ENCODE assay signal across 19 mouse cellular contexts in the genomic region with DNA sequence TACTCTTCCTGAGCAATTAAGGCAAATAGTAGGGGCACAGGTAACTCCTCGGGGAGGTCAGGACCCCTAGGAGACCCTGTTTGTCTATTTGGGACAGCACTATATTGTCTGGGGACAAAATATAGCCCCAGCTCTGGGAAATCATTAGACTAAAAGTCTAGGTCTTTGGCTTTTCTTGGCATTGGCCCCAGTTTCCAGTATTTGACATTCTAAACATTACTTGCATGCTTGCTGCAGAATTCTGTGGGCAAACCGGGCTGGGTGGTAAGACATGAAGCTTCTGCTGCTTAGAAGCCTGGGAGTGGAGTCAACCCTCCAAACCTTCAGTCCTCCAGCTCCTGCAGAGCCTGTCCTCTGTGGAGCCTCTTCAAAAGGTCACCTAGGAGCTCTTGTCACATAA.
DNase-seq lines count a peak whose midpoint lies in the region; ATAC-seq and TF ChIP-seq lines count a peak whose summit lies in the region.
"Had no signal": no experiment of that assay in that cellular context is flagged by ENCODE, and none has a peak within 500 bp of the region (broad histone marks: within the 10 kb centered on the region; RNA-seq: fewer than 3 reads in every experiment).

No protein-coding gene starts in this region.

- H3K9ac ChIP-seq in lung, postnatal 0 days (replicated peaks; ENCODE audit: low read depth), result no peak overlapping the region
- H3K9ac ChIP-seq: embryonic facial prominence, embryonic 13.5 days; forebrain, embryonic 12.5 days; midbrain, embryonic 12.5 days; neural tube, embryonic 13.5 days had no signal

- no peaks in the 10 kb centered on the region for H3K27me3 ChIP-seq in lung, postnatal 0 days (replicated peaks; ENCODE audit: insufficient read depth, low read length)
- H3K27me3 ChIP-seq: embryonic facial prominence, embryonic 13.5 days; forebrain, embryonic 12.5 days; midbrain, embryonic 12.5 days; neural tube, embryonic 13.5 days had no signal

- peaks cover 2% of the 10 kb centered on the region; the same call in 1 of the 2 replicates for H3K4me1 ChIP-seq in lung, postnatal 0 days (ENCODE audit: insufficient read depth, low read depth, low read length)
- H3K4me1 ChIP-seq: forebrain, embryonic 12.5 days; midbrain, embryonic 12.5 days had no signal

- 38% methylated on average over 2 of the region's 2 CpGs for WGBS in lung, postnatal 0 days

- peak; percentile 64 for TF ChIP-seq EP300 in lung, postnatal 0 days (IDR thresholded peaks at IDR 0.05)

- no peak for TF ChIP-seq CTCF in lung, postnatal 0 days (IDR thresholded peaks at IDR 0.05)

- H3K4me3 ChIP-seq in lung, postnatal 0 days (ENCODE audit: low read depth, low read length), result no peak overlapping the region
- H3K4me3 ChIP-seq: embryonic facial prominence, embryonic 13.5 days; forebrain, embryonic 12.5 days; midbrain, embryonic 12.5 days; neural tube, embryonic 13.5 days had no signal

- DNase-seq in heart, postnatal 4 days, result peak; percentile 39
- no peak for DNase-seq in heart, adult 9 months (ENCODE audit: low spot score in 2 of 2)
- DNase-seq in 3T3-L1 (ENCODE audit: low read depth, low spot score) (peak; percentile 12), NIH3T3 (ENCODE audit: low read depth) (peak; percentile 9)
- peak; percentile 46 for DNase-seq in lung, postnatal 0 days (ENCODE audit: low spot score)
- DNase-seq in spleen, postnatal 36 days (ENCODE audit: low spot score in 2 of 2), result no peak
- no peak for DNase-seq in layer of hippocampus, adult 9-11 months
- DNase-seq: cerebellum, adult 9-10 months; gastrocnemius, postnatal 25 days; heart, postnatal 36 days; layer of hippocampus, postnatal 36 days; thymus, postnatal 14 days had no signal

- no peaks in the 10 kb centered on the region for H3K9me3 ChIP-seq in lung, postnatal 0 days (ENCODE audit: low read length)
- H3K9me3 ChIP-seq: embryonic facial prominence, embryonic 13.5 days; forebrain, embryonic 12.5 days; midbrain, embryonic 12.5 days; neural tube, embryonic 13.5 days had no signal

- H3K36me3 ChIP-seq in lung, postnatal 0 days (ENCODE audit: insufficient read depth, low read length), result no peaks in the 10 kb centered on the region
- H3K36me3 ChIP-seq: forebrain, embryonic 12.5 days; midbrain, embryonic 12.5 days; neural tube, embryonic 13.5 days had no signal

- ATAC-seq in lung, postnatal 0 days, result peak; percentile 43; the same call in 1 of the 2 replicates
- ATAC-seq: hindbrain, postnatal 0 days had no signal

- H3K27ac ChIP-seq in lung, postnatal 0 days (ENCODE audit: low read length), result no peak overlapping the region
- H3K27ac ChIP-seq: embryonic facial prominence, embryonic 13.5 days; forebrain, embryonic 12.5 days; hindbrain, postnatal 0 days; macrophage; midbrain, embryonic 12.5 days; neural tube, embryonic 13.5 days had no signal

- H3K4me2 ChIP-seq in lung, postnatal 0 days (replicated peaks; ENCODE audit: low read depth, low read length), result no peak overlapping the region
- H3K4me2 ChIP-seq: embryonic facial prominence, embryonic 13.5 days; forebrain, embryonic 12.5 days; liver, embryonic 11.5 days; midbrain, embryonic 12.5 days; neural tube, embryonic 13.5 days had no signal

Comparison
In these comparisons a context has a peak if more than half of its experiments do, and no peak if none do; other contexts are left out.
1. DNase-seq: peak in heart, postnatal 4 days (single experiment), 3T3-L1 (single experiment), NIH3T3 (single experiment) and lung, postnatal 0 days (single experiment); none in heart, adult 9 months (0 of 2), spleen, postnatal 36 days (0 of 2) and layer of hippocampus, adult 9-11 months (single experiment).